Mouse (Mus musculus): Measurements from ENCODE around the gene Tsacc.

DNA sequence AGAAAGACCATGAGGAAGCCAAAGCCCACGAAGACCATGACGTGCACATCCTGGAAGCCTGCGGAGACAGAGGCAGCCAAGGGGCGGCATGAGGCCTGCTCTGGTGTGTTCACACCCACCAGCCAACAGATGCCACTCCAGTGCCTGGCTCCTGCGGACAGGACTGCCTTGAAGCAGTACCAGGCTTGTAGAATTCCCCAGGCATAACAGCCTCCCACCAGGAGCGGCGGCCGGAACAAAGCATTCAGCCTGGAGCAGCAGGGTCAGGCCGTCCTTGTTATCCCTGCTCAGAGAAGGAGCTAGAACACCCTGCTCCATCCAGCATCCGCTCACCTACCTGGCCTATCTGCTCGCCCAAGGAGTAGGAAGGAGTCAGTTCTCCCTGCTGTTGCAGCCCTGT lies 48.4 kb downstream of the Tsacc start:
- TF ChIP-seq POLR2A (IDR thresholded peaks at IDR 0.05; ENCODE audit: insufficient read depth, low read length) (no peak), CTCF (IDR thresholded peaks at IDR 0.05; ENCODE audit: low read depth, low read length) (no peak), EP300 (IDR thresholded peaks at IDR 0.05; ENCODE audit: insufficient read depth, low read depth, low read length) (no peak)

Data from ES-Bruce4 (cell line).